Mouse (Mus musculus) MEL-GATA-1-ER (cell line): ENCODE results near the gene Gm14408.
"Not testable (repeated sequence)": the region's sequence is repeated elsewhere in the genome, so short reads cannot be mapped to it uniquely, and the experiment has no call there.

ENCODE experiments used
- DNase-seq: peaks from one replicate; pipeline ENCODE4 v3.0.0-alpha.2; 2012; ENCODE audit warnings: low read depth; ENCODE audit errors: extremely low read depth

The Gm14408 gene

DNA sequence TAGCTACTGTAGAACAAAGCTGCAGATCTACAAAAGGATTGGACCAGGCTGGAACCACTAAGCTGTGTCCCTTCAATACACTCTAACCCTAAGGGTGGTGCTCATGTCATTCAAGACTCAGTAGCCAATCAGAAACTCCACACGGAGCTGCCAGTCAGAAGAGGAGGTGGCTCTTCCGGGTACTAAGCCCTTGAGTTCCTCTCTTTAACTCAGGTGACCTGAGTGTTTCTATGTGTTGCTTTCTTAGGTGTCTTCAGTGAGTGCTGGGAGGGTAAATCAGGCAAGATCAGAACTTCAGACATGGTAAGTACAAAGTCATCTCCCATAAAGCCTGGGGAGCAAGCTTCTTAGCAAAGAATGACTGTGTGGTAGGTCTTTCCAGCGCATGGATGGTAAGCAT, at the start of gene Gm14408:
Gene Gm14408 (plus strand): TSS at position 301 of the 400 bp plus-strand sequence.
- DNase-seq = not testable (repeated sequence)

DNA sequence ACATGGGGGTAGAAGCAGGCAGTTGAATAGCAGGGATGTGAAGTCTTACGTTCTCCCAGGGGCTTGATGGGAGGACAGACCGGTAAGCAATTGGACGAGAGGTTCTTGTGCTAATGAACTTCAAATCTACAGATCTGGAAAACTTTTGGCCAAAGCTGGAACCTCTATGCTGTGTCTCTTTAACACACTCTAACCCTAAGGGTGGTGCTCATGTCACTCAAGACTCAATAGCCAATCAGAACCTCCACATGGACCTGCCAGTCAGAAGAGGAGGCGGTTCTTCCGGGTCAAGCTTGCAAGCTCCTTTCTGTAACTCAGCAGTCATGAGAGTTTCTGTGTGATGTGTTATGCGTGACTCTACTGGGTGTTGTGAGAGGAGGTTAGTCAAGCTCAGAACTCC, 32.6 kb upstream of the Gm14408 start, which contains the start of gene Gm14295:
Gene Gm14295 (plus strand): TSS at position 301 of the 400 bp plus-strand sequence.
- not testable (repeated sequence) for DNase-seq

DNA sequence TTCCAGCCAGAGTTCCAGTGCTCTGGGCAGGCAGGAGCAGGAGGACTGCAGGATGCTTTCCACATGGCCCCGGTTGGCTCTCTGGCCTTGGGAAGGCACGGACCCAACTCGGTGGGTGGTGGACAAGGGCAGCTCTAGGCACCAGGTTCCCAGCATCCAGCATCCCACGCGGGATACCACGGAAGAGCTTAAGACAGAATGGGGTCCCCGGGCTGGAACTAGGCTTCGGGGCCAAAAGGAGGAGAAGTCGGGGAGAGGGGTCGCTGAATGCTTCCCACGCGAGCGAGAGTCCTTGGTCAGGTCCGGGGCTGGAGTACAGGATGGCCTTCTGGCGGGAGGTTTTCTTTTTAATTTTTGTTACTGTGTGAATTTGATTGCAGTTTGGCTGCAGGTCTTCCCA, 32.2 kb upstream of the Gm14408 start:
- not testable (repeated sequence) for DNase-seq
